Comparison of ENCODE assay signal across 8 mouse cellular contexts in genomic region chr19:53248023-53248494, GRCm38 (mm10).
DNase-seq lines count a peak whose midpoint lies in the region; ATAC-seq and TF ChIP-seq lines count a peak whose summit lies in the region.

No protein-coding gene starts in this region.

- peaks cover 45% of the 10 kb centered on the region for H3K36me3 ChIP-seq in heart, embryonic 12.5 days
- peaks cover 7% of the 10 kb centered on the region for H3K36me3 ChIP-seq in midbrain, postnatal 0 days (ENCODE audit: insufficient read depth, low read length)
- peaks cover 10% of the 10 kb centered on the region; the same call in 1 of the 2 replicates for H3K36me3 ChIP-seq in stomach, embryonic 16.5 days (ENCODE audit: control insufficient read depth, insufficient read depth, low read length)

- ATAC-seq in activated CD4-positive, CD25-positive, alpha-beta regulatory T cell, adult 4 months: peak; percentile 72
- ATAC-seq in heart, embryonic 12.5 days (ENCODE audit: insufficient number of reproducible peaks, low FRiP score): peak; percentile 49; the same call in 1 of the 2 replicates
- ATAC-seq in midbrain, postnatal 0 days (ENCODE audit: low FRiP score): no peak
- peak; percentile 41; the same call in 1 of the 2 replicates for ATAC-seq in stomach, embryonic 16.5 days (ENCODE audit: insufficient read depth, low FRiP score)

- 0 out of 2 replicates have a peak, but pooled peaks cover 5% of the 10 kb centered on the region for H3K4me1 ChIP-seq in heart, embryonic 12.5 days (replicated peaks)
- peaks cover 4% of the 10 kb centered on the region; the same call in 1 of the 2 replicates for H3K4me1 ChIP-seq in midbrain, postnatal 0 days (ENCODE audit: insufficient read depth, low read length)
- H3K4me1 ChIP-seq in stomach, embryonic 16.5 days (ENCODE audit: control insufficient read depth, insufficient read depth, low read length): no peaks in the 10 kb centered on the region

- 19% methylated on average over 11 of the region's 11 CpGs for WGBS in heart, embryonic 12.5 days
- 7% methylated on average over 11 of the region's 11 CpGs for WGBS in midbrain, postnatal 0 days
- 17% methylated on average over 11 of the region's 11 CpGs for WGBS in stomach, embryonic 16.5 days

- H3K9ac ChIP-seq in heart, embryonic 12.5 days: no peak overlapping the region
- H3K9ac ChIP-seq in midbrain, postnatal 0 days (replicated peaks; ENCODE audit: low read length, poor library complexity, severe bottlenecking): no peak overlapping the region
- 0 out of 2 replicates have a peak overlapping the region, but pooled peaks have one; percentile 15 for H3K9ac ChIP-seq in stomach, embryonic 16.5 days (ENCODE audit: low read length)

- DNase-seq in B cell, adult 2 months: peak; percentile 73
- DNase-seq in embryo, embryonic 11.5 days (ENCODE audit: low read depth, low spot score): peak; percentile 54
- peak; percentile 51 for DNase-seq in kidney, adult 8-10 months
- DNase-seq in liver: peak; percentile 33
- peak; percentile 87 for DNase-seq in midbrain, postnatal 0 days (ENCODE audit: low spot score)

- peak overlapping the region; percentile 29; the same call in 1 of the 2 replicates for H3K4me2 ChIP-seq in heart, embryonic 12.5 days
- H3K4me2 ChIP-seq in midbrain, postnatal 0 days (ENCODE audit: low read depth, low read length, poor library complexity, severe bottlenecking): peak overlapping the region; percentile 36
- no peak overlapping the region for H3K4me2 ChIP-seq in stomach, embryonic 16.5 days (ENCODE audit: low read depth, low read length)

- H3K9me3 ChIP-seq in heart, embryonic 12.5 days (replicated peaks): no peaks in the 10 kb centered on the region
- no peaks in the 10 kb centered on the region for H3K9me3 ChIP-seq in midbrain, postnatal 0 days (ENCODE audit: low read length)
- no peaks in the 10 kb centered on the region for H3K9me3 ChIP-seq in stomach, embryonic 16.5 days (replicated peaks; ENCODE audit: control insufficient read depth, low read length)

- no peak overlapping the region for H3K27ac ChIP-seq in heart, embryonic 12.5 days (ENCODE audit: poor library complexity, severe bottlenecking)
- no peak overlapping the region for H3K27ac ChIP-seq in midbrain, postnatal 0 days (ENCODE audit: low read depth, low read length)
- no peak overlapping the region for H3K27ac ChIP-seq in stomach, embryonic 16.5 days (ENCODE audit: low read length)

- H3K4me3 ChIP-seq in heart, embryonic 12.5 days: no peak overlapping the region
- no peak overlapping the region for H3K4me3 ChIP-seq in midbrain, postnatal 0 days (ENCODE audit: low read depth, low read length)
- no peak overlapping the region for H3K4me3 ChIP-seq in stomach, embryonic 16.5 days (replicated peaks; ENCODE audit: low read length)

- H3K27me3 ChIP-seq in heart, embryonic 12.5 days (replicated peaks): no peaks in the 10 kb centered on the region
- H3K27me3 ChIP-seq in midbrain, postnatal 0 days (ENCODE audit: insufficient read depth, low read length): no peaks in the 10 kb centered on the region
- H3K27me3 ChIP-seq in stomach, embryonic 16.5 days (ENCODE audit: control insufficient read depth, insufficient read depth, low read length): no peaks in the 10 kb centered on the region

- TF ChIP-seq CTCF in midbrain, postnatal 0 days (IDR thresholded peaks at IDR 0.05): peak; percentile 94

Comparison
In these comparisons a context has a peak if more than half of its experiments do, and no peak if none do; other contexts are left out.
1. DNase-seq: peak in every context shown above with its lines; median percentile 87 in midbrain, postnatal 0 days; 73 in B cell, adult 2 months; 54 in embryo, embryonic 11.5 days; 51 in kidney, adult 8-10 months; 33 in liver.